Mouse (Mus musculus): ENCODE measurements around the gene Olfr25.

Gene Olfr25

GRCm38 (mm10) chr9:38328760-38329159 is at the start of gene Olfr25:
TSS of gene Olfr25 (plus strand) at chr9:38329060.
- no peak for DNase-seq (ENCODE audit: low spot score)

GRCm38 (mm10) chr9:38290807-38291206 is 38.1 kb upstream of the Olfr25 start, which contains the start of gene Olfr896-ps1:
TSS of gene Olfr896-ps1 (plus strand) at chr9:38291107.
- no peak for DNase-seq (ENCODE audit: low spot score)

- no peak for DNase-seq (ENCODE audit: low spot score)
These were observed 19.3 kb downstream of the Olfr25 start, which contains the start of gene Olfr898 for GRCm38 (mm10) chr9:38348111-38348510. TSS of gene Olfr898 (plus strand) at chr9:38348411.

- no peak for DNase-seq (ENCODE audit: low spot score)
These were observed 37.7 kb downstream of the Olfr25 start, which contains the start of gene Olfr250 for GRCm38 (mm10) chr9:38366596-38366995. TSS of gene Olfr250 (plus strand) at chr9:38366896.

GRCm38 (mm10) chr9:38376786-38377185 is 47.9 kb downstream of the Olfr25 start, which contains the start of gene Olfr251:
TSS of gene Olfr251 (plus strand) at chr9:38377086.
- DNase-seq (ENCODE audit: low spot score): no peak

Measured in c-Kit-positive CD71-positive TER-119-positive erythroid progenitor cells, embryonic 14.5 days (primary cell).